Mouse (Mus musculus) small intestine, adult 2 months (tissue): Measurements from ENCODE around the gene Cdc42ep1. TPM values are rescaled to one million over a fixed set of nuclear protein-coding genes. Genes with fewer than 3 reads are reported as not detected.

Experiments used
- H3K27ac ChIP-seq: fragments of 200-500 bp; 2 replicates; pipeline ENCODE4 v1.5.1; 2012; ENCODE audit warnings: low read depth, low read length, control low read depth, inconsistent platforms; ENCODE audit not compliant: insufficient read depth
- H3K27me3 ChIP-seq: fragments of 200-500 bp; 2 replicates; pipeline ENCODE4 v1.6.1; 2012; ENCODE audit warnings: mild to moderate bottlenecking, moderate library complexity, low read length, inconsistent platforms; ENCODE audit not compliant: control insufficient read depth, insufficient read depth
- H3K36me3 ChIP-seq: fragments of 200-500 bp; 2 replicates; pipeline ENCODE4 v1.6.1; 2012; ENCODE audit warnings: mild to moderate bottlenecking, low read length, control low read depth, inconsistent platforms; ENCODE audit not compliant: control insufficient read depth, insufficient read depth
- H3K4me1 ChIP-seq: fragments of 200-500 bp; 2 replicates; pipeline ENCODE4 v1.6.1; 2012; ENCODE audit warnings: low read length, inconsistent platforms, mixed read lengths; ENCODE audit not compliant: control insufficient read depth, insufficient read depth, insufficient read length
- H3K4me3 ChIP-seq: fragments of 200-500 bp; 2 replicates; pipeline ENCODE4 v1.5.1; 2012; ENCODE audit warnings: low read depth, mild to moderate bottlenecking, control low read depth, inconsistent platforms, low read length, moderate library complexity
- CTCF ChIP-seq: fragments of 200-500 bp; IDR thresholded peaks from 2 replicates; pipeline ENCODE4 v1.5.1; 2012; ENCODE audit warnings: low read depth, mild to moderate bottlenecking, control low read depth, inconsistent platforms, low read length, moderate library complexity, mixed read lengths; ENCODE audit not compliant: insufficient replicate concordance, insufficient read length; ENCODE audit errors: extremely low read depth
- POLR2A ChIP-seq: fragments of 200-500 bp; IDR thresholded peaks from 2 replicates; pipeline ENCODE4 v1.6.1; 2012; ENCODE audit warnings: low read depth, mild to moderate bottlenecking, control low read depth, inconsistent platforms, low read length, moderate library complexity
- WGBS: fragments of 180-500 bp; shearing (Covaris S2); methylation state at CpG from one replicate; pipeline ENCODE4 v1.1.7; 2018; 5-methylcytosine and 5-hydroxymethylcytosine counted together
- polyA plus RNA-seq: library from polyadenylated mRNA; depleted of rRNA; stranded (reverse); fragments of >200 nt; gene quantifications from 2 replicates; pipeline ENCODE4 v1.2.3, GENCODE M21; 2012

The Cdc42ep1 gene
- polyA plus RNA-seq, 1 experiment = 18.9 TPM

DNA sequence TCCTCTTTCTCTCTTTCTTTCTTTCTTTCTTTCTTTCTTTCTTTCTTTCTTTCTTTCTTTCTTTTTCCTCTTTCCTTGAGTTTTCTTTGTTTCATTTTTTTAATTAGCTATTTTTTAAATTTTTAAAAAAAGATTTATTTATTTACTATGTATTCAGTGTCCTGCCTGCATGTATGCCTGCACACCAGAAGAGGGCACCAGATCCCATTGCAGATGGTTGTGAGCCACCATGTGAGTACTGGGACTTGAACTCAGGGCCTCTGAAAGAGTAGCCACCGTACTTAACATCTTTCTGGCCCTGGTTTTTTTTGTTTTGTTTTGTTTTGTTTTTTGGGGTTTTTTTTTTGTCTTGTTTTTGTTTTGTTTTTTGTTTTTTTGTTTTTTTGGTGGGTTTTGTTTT is 12.8 kb upstream of the Cdc42ep1 start:
- Histone ChIP-seq H3K27ac (no peak overlapping the region), H3K27me3 (no peaks in the 10 kb centered on the region), H3K36me3 (no peaks in the 10 kb centered on the region), H3K4me1 (peaks cover 16% of the 10 kb centered on the region), H3K4me3 (no peak overlapping the region)
- peak; percentile 9; the same call in 1 of the 2 replicates for TF ChIP-seq CTCF
- TF ChIP-seq POLR2A = no peak
- WGBS = 92% methylated on average over 1 of the region's 1 CpGs

DNA sequence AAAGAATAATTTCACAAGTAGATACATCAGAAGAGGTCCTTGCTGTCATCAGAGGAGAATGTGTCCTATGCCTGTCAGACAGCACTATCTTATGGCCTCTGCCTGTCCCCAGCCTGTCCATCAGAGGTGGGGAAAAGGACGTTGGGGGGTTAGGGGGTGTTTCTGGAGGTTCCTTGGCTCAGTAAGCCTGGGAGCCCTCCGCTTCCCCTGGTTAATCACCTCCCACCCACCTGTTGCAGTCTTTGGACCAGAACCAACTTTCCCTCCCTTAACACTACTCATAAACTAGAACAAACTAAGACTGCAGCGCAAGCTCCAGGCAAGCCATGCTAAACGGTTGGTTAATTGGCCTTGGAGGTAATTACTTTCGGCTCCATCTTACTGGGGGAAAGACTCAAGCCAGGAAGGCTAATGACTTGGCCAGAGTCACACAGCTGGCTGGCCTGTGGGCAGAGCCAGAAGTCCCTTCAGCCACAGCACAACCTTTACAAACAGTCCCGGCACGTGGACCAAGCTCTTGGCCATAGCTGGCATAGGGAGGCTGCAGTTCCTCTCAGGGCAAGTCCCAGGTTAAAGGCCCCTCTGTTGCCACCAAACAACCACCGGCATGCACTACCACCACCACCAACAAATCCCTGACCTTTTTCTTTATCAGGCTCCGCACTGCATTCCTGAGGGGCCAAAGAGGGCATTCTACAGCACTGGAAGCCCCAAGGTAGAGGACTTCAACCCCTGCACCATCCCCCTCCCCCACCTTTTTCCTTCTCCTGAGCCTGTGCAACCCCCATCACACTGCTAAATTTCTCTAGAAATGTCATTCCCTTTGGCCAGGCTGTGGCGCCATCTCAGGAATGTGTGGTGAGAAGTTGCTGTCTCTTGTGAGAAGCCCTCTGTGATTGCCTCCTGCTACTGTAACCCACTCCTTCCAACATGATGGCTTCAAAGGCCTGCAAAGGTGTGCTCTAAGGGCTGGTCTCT is 11.4 kb upstream of the Cdc42ep1 start:
- no peak overlapping the region for H3K27ac ChIP-seq
- H3K4me3 ChIP-seq = no peak overlapping the region
- H3K36me3 ChIP-seq = no peaks in the 10 kb centered on the region
- H3K27me3 ChIP-seq = no peaks in the 10 kb centered on the region
- 46% methylated on average over 10 of the region's 10 CpGs for WGBS
- TF ChIP-seq CTCF (no peak), POLR2A (no peak)
- peaks cover 22% of the 10 kb centered on the region for H3K4me1 ChIP-seq

DNA sequence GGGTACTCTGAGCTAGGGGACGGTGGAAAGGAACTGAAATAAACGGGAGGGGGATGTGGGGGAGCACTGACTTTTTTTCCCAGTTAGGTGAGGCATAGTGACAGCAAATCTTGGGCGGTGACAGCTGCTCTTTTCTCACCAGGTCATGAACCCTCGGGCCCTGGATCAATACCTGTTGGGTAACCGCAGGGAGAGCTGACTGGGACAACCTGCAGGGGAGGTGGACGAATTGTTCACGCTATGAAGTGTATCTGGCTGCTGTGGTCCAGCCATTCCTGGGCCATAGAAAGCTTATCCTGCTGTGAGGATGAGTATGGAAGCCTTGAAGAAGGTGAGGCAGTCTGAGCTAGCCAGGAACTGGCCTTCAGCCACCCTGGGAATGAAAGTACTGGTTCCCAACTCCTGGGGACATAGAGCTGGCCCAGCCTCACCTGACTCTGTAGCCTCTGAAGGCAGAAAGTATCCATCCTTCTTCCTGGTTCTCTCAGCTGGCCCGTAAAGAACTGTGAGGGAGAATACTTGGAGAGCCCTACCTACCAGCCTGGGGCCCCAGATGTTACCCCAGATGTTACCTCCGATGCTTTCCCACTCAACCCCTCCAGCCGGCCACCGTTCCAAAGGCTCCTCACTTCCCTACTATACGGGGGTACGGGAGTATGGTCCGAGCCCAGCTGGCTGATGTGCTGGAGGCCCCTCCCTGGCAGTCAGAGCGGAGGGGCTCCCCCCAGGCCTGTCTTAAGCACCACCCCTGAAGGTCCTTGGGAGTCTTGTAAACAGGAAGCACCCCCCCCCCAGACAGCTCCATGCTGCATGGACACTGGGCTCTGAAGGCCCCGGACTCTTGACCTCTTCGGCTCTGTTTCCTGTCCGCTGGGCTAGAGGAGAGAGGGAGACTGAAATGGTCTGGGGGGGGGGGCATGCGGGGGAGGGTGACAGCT is 10.4 kb upstream of the Cdc42ep1 start:
- WGBS = 69% methylated on average over 19 of the region's 19 CpGs
- TF ChIP-seq CTCF = no peak
- TF ChIP-seq POLR2A = no peak
- H3K27me3 ChIP-seq = no peaks in the 10 kb centered on the region
- H3K27ac ChIP-seq = peak overlapping the region; percentile 1; the same call in 1 of the 2 replicates
- H3K4me1 ChIP-seq = peaks cover 24% of the 10 kb centered on the region
- no peak overlapping the region for H3K4me3 ChIP-seq
- H3K36me3 ChIP-seq = no peaks in the 10 kb centered on the region

DNA sequence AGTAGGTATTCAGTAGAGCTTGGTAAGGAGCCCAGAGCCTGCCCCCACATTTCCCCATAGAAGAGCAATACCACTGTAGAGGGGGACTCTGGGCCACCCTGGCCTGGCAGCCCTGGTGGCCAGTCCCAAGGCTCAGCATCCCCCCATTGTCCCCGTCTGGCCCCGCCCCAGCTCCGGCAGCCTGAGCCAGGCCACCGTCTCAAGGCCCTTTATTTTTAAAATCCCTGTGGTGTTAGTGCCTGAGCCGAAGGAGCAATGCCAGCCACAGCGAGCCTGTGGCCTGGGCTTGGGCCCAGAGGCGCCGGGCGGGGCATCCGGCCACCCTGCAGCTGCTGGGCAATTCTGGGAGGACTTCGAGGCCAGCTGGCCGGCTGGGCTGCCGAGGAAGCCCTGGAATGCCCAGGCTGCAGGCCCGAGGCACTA is 9.7 kb upstream of the Cdc42ep1 start:
- no peak overlapping the region for H3K4me3 ChIP-seq

DNA sequence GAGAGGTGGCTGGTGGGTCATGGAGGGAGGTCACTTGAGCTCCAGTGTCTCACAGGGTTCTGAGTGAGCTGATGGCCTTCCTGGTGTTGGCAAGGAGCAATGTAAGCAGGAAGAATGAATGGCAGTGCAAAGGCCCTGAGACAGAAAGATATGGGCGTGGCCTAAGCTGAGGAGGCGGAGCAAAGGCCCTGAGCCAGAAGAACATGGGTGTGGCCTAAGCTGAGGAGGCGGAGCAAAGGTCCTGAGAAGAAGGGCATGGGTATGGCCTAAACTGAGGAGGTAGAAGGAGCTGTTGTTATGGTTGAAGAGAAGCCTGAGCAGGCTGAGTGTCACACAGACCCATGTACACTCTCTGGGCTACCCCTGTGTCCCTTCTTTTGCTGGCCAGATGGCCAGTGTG is 8.8 kb upstream of the Cdc42ep1 start:
- WGBS = 91% methylated on average over 3 of the region's 3 CpGs
- TF ChIP-seq POLR2A (no peak), CTCF (no peak)

More for the DNA sequence above, 9.7 kb upstream of the Cdc42ep1 start:
- WGBS = 35% methylated on average over 14 of the region's 14 CpGs
- H3K27me3 ChIP-seq = no peaks in the 10 kb centered on the region
- peak overlapping the region; percentile 45 for H3K27ac ChIP-seq
- peaks cover 24% of the 10 kb centered on the region for H3K4me1 ChIP-seq
- H3K36me3 ChIP-seq = no peaks in the 10 kb centered on the region
- TF ChIP-seq POLR2A = no peak
- TF ChIP-seq CTCF = no peak

DNA sequence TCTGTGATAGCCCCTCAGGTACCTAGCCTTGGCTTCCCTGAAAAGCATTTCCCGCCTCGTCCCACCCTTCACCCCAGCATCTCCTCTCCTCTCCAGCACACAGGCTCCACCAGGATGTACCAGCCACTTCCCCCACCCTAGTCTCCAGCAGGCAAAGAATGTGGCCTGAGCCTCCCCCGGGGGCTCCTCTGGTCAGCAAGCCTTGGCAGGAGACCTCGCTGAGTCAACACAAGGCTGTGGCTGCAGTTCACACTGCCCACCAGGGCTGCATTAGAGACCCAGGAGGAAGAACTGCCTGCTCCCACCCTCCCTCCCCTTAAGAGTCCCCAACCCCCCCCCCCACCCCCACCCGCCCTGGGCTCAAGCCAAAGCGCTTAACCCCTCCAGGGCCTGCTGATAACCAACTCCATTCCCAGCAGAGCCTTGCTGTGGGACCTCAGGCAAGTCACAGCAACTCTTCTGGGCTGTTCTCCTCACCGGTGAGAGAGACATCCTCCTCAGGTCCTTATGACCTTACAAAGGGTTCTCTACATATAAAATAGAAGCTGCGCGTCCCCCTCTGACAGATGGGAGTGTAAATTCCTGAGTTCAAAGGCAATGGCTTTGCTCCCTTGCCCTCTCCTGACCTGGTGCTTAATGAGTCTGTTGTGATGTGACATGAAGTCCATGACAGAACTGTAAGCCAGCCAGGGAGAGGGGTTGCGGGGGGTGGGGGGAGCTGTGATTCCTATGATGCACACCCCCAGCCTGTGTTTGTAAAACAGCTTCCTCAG is 8.0 kb upstream of the Cdc42ep1 start:
- H3K27ac ChIP-seq = 0 out of 2 replicates have a peak overlapping the region, but pooled peaks have one; percentile 43
- no peaks in the 10 kb centered on the region for H3K36me3 ChIP-seq
- no peaks in the 10 kb centered on the region for H3K27me3 ChIP-seq
- TF ChIP-seq CTCF (no peak), POLR2A (no peak)
- H3K4me1 ChIP-seq = peaks cover 19% of the 10 kb centered on the region
- 66% methylated on average over 10 of the region's 10 CpGs for WGBS
- H3K4me3 ChIP-seq = no peak overlapping the region

More for the DNA sequence above, 8.8 kb upstream of the Cdc42ep1 start:
- H3K4me1 ChIP-seq = peaks cover 21% of the 10 kb centered on the region
- H3K27ac ChIP-seq = no peak overlapping the region
- H3K36me3 ChIP-seq = no peaks in the 10 kb centered on the region
- no peak overlapping the region for H3K4me3 ChIP-seq
- H3K27me3 ChIP-seq = no peaks in the 10 kb centered on the region
